Comparison of ENCODE assay signal across 8 mouse cellular contexts in genomic region chr2:10372321-10372723, GRCm38 (mm10). TPM values are rescaled to one million over a fixed set of nuclear protein-coding genes. Genes with fewer than 3 reads are reported as not detected.
A peak's percentile ranks its signal among the peaks of the same experiment; 100 is the strongest.
DNase-seq lines count a peak whose midpoint lies in the region; ATAC-seq and TF ChIP-seq lines count a peak whose summit lies in the region.

No protein-coding gene starts in this region.

- H3K9ac ChIP-seq in hindbrain, postnatal 0 days (replicated peaks; ENCODE audit: low read length) = peak overlapping the region; percentile 55

- intact Hi-C loops in gastrocnemius, adult 2 months (cut with DNase I) = no loop called here
- intact Hi-C loops in left cerebral cortex, postnatal 36 days (cut with DNase I) = loop anchor here (5.0 to 10.0 kb wide), 3 partner anchors 212 to 490 kb away; partner anchors contain the start of gene 4930412O13Rik

- H3K4me1 ChIP-seq in hindbrain, postnatal 0 days (ENCODE audit: insufficient read depth, low read length) = peaks cover 12% of the 10 kb centered on the region; the same call in 1 of the 2 replicates

- peak; percentile 53 to 85 for DNase-seq in adrenal gland, adult (ENCODE audit: inconsistent age in 2 of 2, low spot score in 1 of 2)
- DNase-seq in cerebellum, postnatal 4 days (ENCODE audit: low spot score in 2 of 2) = peak; percentile 42 to 68
- DNase-seq in gastrocnemius, adult 2 months = peak; percentile 63
- DNase-seq in hindbrain, postnatal 0 days (ENCODE audit: low spot score) = peak; percentile 88
- DNase-seq in left cerebral cortex, postnatal 36 days (ENCODE audit: low spot score in 2 of 2) = peak; percentile 69 to 75
- DNase-seq in right cerebral cortex, postnatal 25 days = peak; percentile 71
- peak; percentile 81 for DNase-seq in yolk sac, embryonic 10.5 days (ENCODE audit: low spot score)

- TF ChIP-seq CTCF in gastrocnemius, adult 2 months (IDR thresholded peaks at IDR 0.05) = peak; percentile 14; the same call in 1 of the 2 replicates
- TF ChIP-seq CTCF in hindbrain, postnatal 0 days (IDR thresholded peaks at IDR 0.05; ENCODE audit: low read depth) = peak; percentile 55

- no peaks in the 10 kb centered on the region for H3K36me3 ChIP-seq in hindbrain, postnatal 0 days (ENCODE audit: insufficient read depth, low read length)

- H3K9me3 ChIP-seq in hindbrain, postnatal 0 days (ENCODE audit: low read length) = no peaks in the 10 kb centered on the region

- H3K4me2 ChIP-seq in hindbrain, postnatal 0 days (ENCODE audit: low read depth, low read length) = peak overlapping the region; percentile 98

- peak overlapping the region; percentile 75 for H3K4me3 ChIP-seq in gastrocnemius, adult 2 months
- H3K4me3 ChIP-seq in hindbrain, postnatal 0 days (ENCODE audit: low read length) = peak overlapping the region; percentile 70

- H3K27ac ChIP-seq in gastrocnemius, adult 2 months = no peak overlapping the region
- no peak overlapping the region for H3K27ac ChIP-seq in hindbrain, postnatal 0 days

- peak; percentile 81 for ATAC-seq in hindbrain, postnatal 0 days
- ATAC-seq in megakaryocyte-erythroid progenitor cell, adult 5-6 weeks (replicated peaks; ENCODE audit: low FRiP score, low TSS enrichment, poor library complexity, severe bottlenecking) = peak; percentile 76

- under 1% methylated on average over 29 of the region's 31 CpGs for WGBS in hindbrain, postnatal 0 days

- H3K27me3 ChIP-seq in hindbrain, postnatal 0 days (ENCODE audit: insufficient read depth, low read length) = peaks cover 29% of the 10 kb centered on the region

RNA-seq across cellular contexts. Expression of gene Sfmbt2, which starts 2.0 kb away (rescaled TPM):
- total RNA-seq in gastrocnemius, adult 2 months (2021) = under 1 TPM; 0.05 to 0.08 TPM
- 6.8 and 7.2 TPM in 2 replicates for total RNA-seq in hindbrain, postnatal 0 days (2014; rRNA removed)
- 5.2 and 6.2 TPM in 2 replicates for polyA plus RNA-seq in hindbrain, postnatal 0 days (2015; fragmentation: Nextera tagmentation; extraction: Ambion mirVana)
- total RNA-seq in left cerebral cortex, postnatal 36 days (2021) = 1 to 10 TPM; 3.7 to 4.6 TPM
- total RNA-seq in megakaryocyte-erythroid progenitor cell, adult 5-6 weeks (2014; fragmentation: Nextera tagmentation) = 0.07 TPM in 1 of 2 replicates, not detected in the other
- total RNA-seq in megakaryocyte-erythroid progenitor cell, adult 5-6 weeks (2017) = 0.19 TPM in 2 replicates
